Comparison of ENCODE assay signal across 8 mouse cellular contexts in the genomic region with DNA sequence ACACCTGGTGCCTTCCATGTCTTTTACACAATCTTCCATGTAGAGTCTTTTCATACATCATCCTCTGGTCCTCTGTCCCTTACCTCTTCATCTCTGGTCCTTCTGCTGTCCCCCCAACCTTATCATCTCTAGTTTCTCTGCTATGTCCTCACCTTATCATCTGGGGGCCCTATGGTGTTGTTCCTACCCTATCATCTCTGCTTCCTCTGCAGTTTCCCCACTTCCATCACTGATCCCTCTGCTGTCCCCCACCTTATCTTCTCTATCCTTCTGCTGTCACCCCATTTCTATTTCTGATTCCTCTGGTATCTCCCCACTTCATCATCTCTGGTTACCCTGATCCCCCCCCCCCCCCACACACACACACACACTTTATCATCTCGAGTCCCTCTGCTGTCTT. TPM values are rescaled to one million over a fixed set of nuclear protein-coding genes. Genes with fewer than 3 reads are reported as not detected.
A peak's percentile ranks its signal among the peaks of the same experiment; 100 is the strongest.
DNase-seq lines count a peak whose midpoint lies in the region; ATAC-seq and TF ChIP-seq lines count a peak whose summit lies in the region.

No protein-coding gene starts in this region.

- H3K4me1 ChIP-seq in heart, embryonic 11.5 days (ENCODE audit: control insufficient read depth, insufficient read depth, low read length), result peaks cover 14% of the 10 kb centered on the region
- H3K4me1 ChIP-seq in ES-E14 (ENCODE audit: control insufficient read depth in 2 of 2, insufficient read depth in 2 of 2, low read length in 2 of 2, poor library complexity in 1 of 2), result peaks cover 0 to 10% of the 10 kb centered on the region in 2 experiments; a peak in 1 of 4 replicates
- 0 out of 2 replicates have a peak, but pooled peaks cover 4% of the 10 kb centered on the region for H3K4me1 ChIP-seq in hindbrain, embryonic 11.5 days (replicated peaks; ENCODE audit: control insufficient read depth, insufficient read depth, low read length)

- H3K27me3 ChIP-seq in heart, embryonic 11.5 days (ENCODE audit: control insufficient read depth, insufficient read depth, low read length), result no peaks in the 10 kb centered on the region
- H3K27me3 ChIP-seq in hindbrain, embryonic 11.5 days (ENCODE audit: control insufficient read depth, insufficient read depth, low read length), result no peaks in the 10 kb centered on the region

- WGBS in heart, embryonic 11.5 days (ENCODE audit: insufficient replicate concordance), result 0% methylated on average over 1 of the region's 1 CpGs
- 0% methylated on average over 1 of the region's 1 CpGs for WGBS in hindbrain, embryonic 11.5 days

- peak overlapping the region; percentile 83 for H3K4me2 ChIP-seq in heart, embryonic 11.5 days
- H3K4me2 ChIP-seq in hindbrain, embryonic 11.5 days (replicated peaks; ENCODE audit: low read depth, low read length), result peak overlapping the region; percentile 50

- peaks cover 10% of the 10 kb centered on the region for H3K36me3 ChIP-seq in heart, embryonic 11.5 days (ENCODE audit: control insufficient read depth, insufficient read depth, low read length)
- peaks cover 2% of the 10 kb centered on the region; the same call in 1 of the 2 replicates for H3K36me3 ChIP-seq in ES-E14 (ENCODE audit: control insufficient read depth, insufficient read depth, low read length, poor library complexity, severe bottlenecking)
- no peaks in the 10 kb centered on the region; the same call in 1 of the 2 replicates for H3K36me3 ChIP-seq in hindbrain, embryonic 11.5 days (ENCODE audit: control insufficient read depth, insufficient read depth, low read length)

- H3K9me3 ChIP-seq in heart, embryonic 11.5 days (replicated peaks; ENCODE audit: control insufficient read depth, low read length), result no peaks in the 10 kb centered on the region
- no peaks in the 10 kb centered on the region for H3K9me3 ChIP-seq in ES-E14 (ENCODE audit: control insufficient read depth, insufficient read depth, low read depth, low read length)
- H3K9me3 ChIP-seq in hindbrain, embryonic 11.5 days (ENCODE audit: control insufficient read depth, low read length), result no peaks in the 10 kb centered on the region; the same call in 1 of the 2 replicates

- ATAC-seq in heart, embryonic 11.5 days (replicated peaks; ENCODE audit: insufficient number of reproducible peaks, low FRiP score, low TSS enrichment), result no peak
- ATAC-seq in hindbrain, embryonic 11.5 days (ENCODE audit: low FRiP score), result no peak
- 0 out of 2 replicates have a peak, but pooled peaks have one; percentile 3 for ATAC-seq in megakaryocyte progenitor cell, adult 5-6 weeks (replicated peaks; ENCODE audit: poor library complexity)

- no peak for DNase-seq in heart, postnatal 36 days
- no peak for DNase-seq in ES-E14 (ENCODE audit: low read depth, low spot score)
- no peak for DNase-seq in hindbrain, embryonic 11.5 days (ENCODE audit: low spot score)
- DNase-seq in adrenal gland, postnatal 14 days, result no peak
- DNase-seq in cerebellum, adult 9-10 months, result no peak
- no peak for DNase-seq in left cerebral cortex, adult 18-20 months (ENCODE audit: low spot score in 2 of 2)

- peak overlapping the region; percentile 99 for H3K4me3 ChIP-seq in heart, embryonic 11.5 days (ENCODE audit: low read depth, low read length)
- peak overlapping the region; percentile 79 to 94 for H3K4me3 ChIP-seq in ES-E14 (ENCODE audit: insufficient read depth in 1 of 2, low read depth in 1 of 2, low read length in 2 of 2, poor library complexity in 1 of 2, severe bottlenecking in 1 of 2)
- peak overlapping the region; percentile 98 for H3K4me3 ChIP-seq in hindbrain, embryonic 11.5 days (ENCODE audit: low read depth, low read length)

- intact Hi-C loops in heart, postnatal 36 days (cut with DNase I), result no loop called here

- in situ Hi-C loops in ES-E14 (cut with MboI; ENCODE audit: low sequenced_read_pairs in 2 of 2, unreplicated experiment in 2 of 2), result no loop called here

- peak overlapping the region; percentile 95 for H3K9ac ChIP-seq in heart, embryonic 11.5 days (ENCODE audit: low read depth, low read length)
- H3K9ac ChIP-seq in ES-E14 (ENCODE audit: insufficient read depth, low read depth, low read length, poor library complexity, severe bottlenecking), result peak overlapping the region; percentile 82
- H3K9ac ChIP-seq in hindbrain, embryonic 11.5 days (ENCODE audit: low read depth, low read length), result peak overlapping the region; percentile 88

- H3K27ac ChIP-seq in heart, embryonic 11.5 days (ENCODE audit: low read depth, low read length), result peak overlapping the region; percentile 82; the same call in 1 of the 2 replicates
- no peak overlapping the region for H3K27ac ChIP-seq in ES-E14 (ENCODE audit: insufficient read depth, low read depth, low read length, poor library complexity, severe bottlenecking)
- H3K27ac ChIP-seq in hindbrain, embryonic 11.5 days (ENCODE audit: low read depth, low read length), result peak overlapping the region; percentile 68; the same call in 1 of the 2 replicates

TF ChIP-seq in ES-E14, 5 proteins besides CTCF, POLR2A, EP300 and RAD21:
- no peak for TF ChIP-seq HCFC1 (IDR thresholded peaks at IDR 0.05; ENCODE audit: borderline replicate concordance, insufficient read depth, low read length)

RNA-seq across cellular contexts. Expression of a gene that starts 0.7 kb away (rescaled TPM):
- 69.1 and 77.3 TPM in 2 replicates for polyA plus RNA-seq in heart, embryonic 11.5 days (2014; fragmentation: Nextera tagmentation; extraction: Ambion mirVana)
- total RNA-seq in heart, postnatal 36 days (2021), result 10 to 100 TPM; 69.8 to 72.0 TPM
- total RNA-seq in ES-E14 (2012; rRNA removed), result 82.5 and 94.9 TPM in 2 replicates
- polyA plus RNA-seq in hindbrain, embryonic 11.5 days (2014; fragmentation: Nextera tagmentation; extraction: Ambion mirVana), result 82.7 and 85.0 TPM in 2 replicates
- 36.1 and 40.4 TPM in 2 replicates for total RNA-seq in megakaryocyte progenitor cell, adult 5-6 weeks (2015)
- total RNA-seq in megakaryocyte progenitor cell, adult 5-6 weeks (2017), result 25.8 and 39.8 TPM in 2 replicates
- 81.2 and 83.2 TPM in 2 replicates for total RNA-seq in adrenal gland, postnatal 14 days (2021)
- 100 to 1,000 TPM; 328 to 355 TPM for total RNA-seq in left cerebral cortex, adult 18-20 months (2021)

RNA-seq across cellular contexts. Expression of a gene that starts 14.4 kb away (rescaled TPM):
- not detected in 2 replicates for polyA plus RNA-seq in heart, embryonic 11.5 days (2014; fragmentation: Nextera tagmentation; extraction: Ambion mirVana)
- total RNA-seq in heart, postnatal 36 days (2021), result not detected
- total RNA-seq in ES-E14 (2012; rRNA removed), result 0.49 and 0.85 TPM in 2 replicates
- polyA plus RNA-seq in hindbrain, embryonic 11.5 days (2014; fragmentation: Nextera tagmentation; extraction: Ambion mirVana), result 0.09 and 0.14 TPM in 2 replicates
- not detected in 2 replicates for total RNA-seq in megakaryocyte progenitor cell, adult 5-6 weeks (2015)
- not detected in 2 replicates for total RNA-seq in megakaryocyte progenitor cell, adult 5-6 weeks (2017)
- total RNA-seq in adrenal gland, postnatal 14 days (2021), result not detected in 2 replicates
- total RNA-seq in left cerebral cortex, adult 18-20 months (2021), result 1 to 10 TPM; 1.7 to 3.0 TPM

RNA-seq across cellular contexts. Expression of a gene that starts 32.7 kb away (rescaled TPM):
- polyA plus RNA-seq in heart, embryonic 11.5 days (2014; fragmentation: Nextera tagmentation; extraction: Ambion mirVana), result 12.2 and 12.8 TPM in 2 replicates
- total RNA-seq in heart, postnatal 36 days (2021), result 10 to 100 TPM; 16.9 to 17.5 TPM
- 14.2 and 17.2 TPM in 2 replicates for total RNA-seq in ES-E14 (2012; rRNA removed)
- polyA plus RNA-seq in hindbrain, embryonic 11.5 days (2014; fragmentation: Nextera tagmentation; extraction: Ambion mirVana), result 13.9 and 18.7 TPM in 2 replicates
- total RNA-seq in megakaryocyte progenitor cell, adult 5-6 weeks (2015), result 9.8 and 10.6 TPM in 2 replicates
- total RNA-seq in megakaryocyte progenitor cell, adult 5-6 weeks (2017), result 16.6 and 19.9 TPM in 2 replicates
- total RNA-seq in adrenal gland, postnatal 14 days (2021), result 23.5 and 24.8 TPM in 2 replicates
- 10 to 100 TPM; 22.2 to 24.2 TPM for total RNA-seq in left cerebral cortex, adult 18-20 months (2021)

RNA-seq across cellular contexts. Expression of a gene that starts 36.1 kb away (rescaled TPM):
- polyA plus RNA-seq in heart, embryonic 11.5 days (2014; fragmentation: Nextera tagmentation; extraction: Ambion mirVana), result 47.3 and 51.9 TPM in 2 replicates
- 10 to 100 TPM; 76.9 to 81.1 TPM for total RNA-seq in heart, postnatal 36 days (2021)
- 88.2 and 121 TPM in 2 replicates for total RNA-seq in ES-E14 (2012; rRNA removed)
- 72.7 and 76.2 TPM in 2 replicates for polyA plus RNA-seq in hindbrain, embryonic 11.5 days (2014; fragmentation: Nextera tagmentation; extraction: Ambion mirVana)
- total RNA-seq in megakaryocyte progenitor cell, adult 5-6 weeks (2015), result 26.0 and 36.8 TPM in 2 replicates
- total RNA-seq in megakaryocyte progenitor cell, adult 5-6 weeks (2017), result 11.4 and 14.5 TPM in 2 replicates
- total RNA-seq in adrenal gland, postnatal 14 days (2021), result 75.3 and 87.2 TPM in 2 replicates
- total RNA-seq in left cerebral cortex, adult 18-20 months (2021), result 10 to 100 TPM; 85.9 to 94.9 TPM

RNA-seq across cellular contexts. Expression of a gene that starts 46.1 kb away (rescaled TPM):
- 10.0 and 10.5 TPM in 2 replicates for polyA plus RNA-seq in heart, embryonic 11.5 days (2014; fragmentation: Nextera tagmentation; extraction: Ambion mirVana)
- total RNA-seq in heart, postnatal 36 days (2021), result 1 to 10 TPM; 1.4 to 2.1 TPM
- 60.3 and 123 TPM in 2 replicates for total RNA-seq in ES-E14 (2012; rRNA removed)
- polyA plus RNA-seq in hindbrain, embryonic 11.5 days (2014; fragmentation: Nextera tagmentation; extraction: Ambion mirVana), result 23.4 and 23.5 TPM in 2 replicates
- total RNA-seq in megakaryocyte progenitor cell, adult 5-6 weeks (2015), result 0.42 and 0.54 TPM in 2 replicates
- 0.25 and 1.6 TPM in 2 replicates for total RNA-seq in megakaryocyte progenitor cell, adult 5-6 weeks (2017)
- total RNA-seq in adrenal gland, postnatal 14 days (2021), result 9.6 and 12.4 TPM in 2 replicates
- 10 to 100 TPM; 98.3 to 98.4 TPM for total RNA-seq in left cerebral cortex, adult 18-20 months (2021)
